Mouse (Mus musculus) cerebellum, postnatal 10 days (tissue): ENCODE measurements around the gene Yif1a.
A peak's percentile ranks its signal among the peaks of the same experiment; 100 is the strongest.

Source experiments
- DNase-seq, 2 experiments: peaks; one replicate each; pipeline ENCODE4 v3.0.0; 2021; ENCODE audit warnings: mixed read lengths in 2 of 2

The Yif1a gene

DNA sequence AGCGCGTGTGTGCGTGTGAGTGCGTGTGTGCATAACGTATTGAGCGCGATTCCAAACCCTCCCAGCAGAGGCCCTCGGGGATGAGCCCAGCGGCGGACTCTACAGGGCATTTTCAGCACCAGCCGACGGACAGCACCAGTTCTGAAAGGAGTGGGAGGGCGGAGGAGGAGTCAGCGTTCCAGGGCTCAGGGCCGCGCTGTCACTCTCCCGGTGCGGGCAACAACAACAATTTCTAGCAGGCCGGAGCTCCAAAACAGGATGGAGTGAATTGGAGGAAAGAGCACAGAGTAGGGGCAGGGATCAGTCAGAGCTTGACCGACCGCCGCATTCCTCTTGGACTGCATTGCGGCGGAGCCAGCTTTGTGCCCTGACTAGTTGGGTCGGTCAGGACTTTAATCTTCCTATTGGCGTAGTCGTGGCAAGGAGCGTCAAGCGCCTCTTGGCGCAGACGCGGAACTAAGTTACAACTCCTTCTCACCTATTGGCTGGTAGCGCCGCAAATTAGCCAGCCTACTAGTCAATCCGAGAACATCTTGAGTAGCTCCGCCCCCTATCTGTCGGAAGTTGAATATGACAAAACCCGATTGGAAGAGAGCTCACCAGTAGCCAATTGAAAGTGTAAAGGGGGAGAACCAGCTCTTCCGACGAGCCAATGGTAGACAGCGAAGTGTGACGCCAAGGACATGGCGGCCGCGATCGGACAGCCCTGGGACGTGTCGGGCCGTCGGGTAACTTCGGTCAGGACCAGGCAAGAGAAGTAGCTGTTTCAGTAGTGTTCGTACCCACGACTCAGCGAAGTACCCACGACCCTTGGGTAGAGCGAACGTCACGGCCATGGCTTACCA is at the start of gene Yif1a:
Gene Yif1a, plus strand, starts transcription at position 655 of the 845 bp plus-strand sequence.
- peak; percentile 94 to 96 for DNase-seq

DNA sequence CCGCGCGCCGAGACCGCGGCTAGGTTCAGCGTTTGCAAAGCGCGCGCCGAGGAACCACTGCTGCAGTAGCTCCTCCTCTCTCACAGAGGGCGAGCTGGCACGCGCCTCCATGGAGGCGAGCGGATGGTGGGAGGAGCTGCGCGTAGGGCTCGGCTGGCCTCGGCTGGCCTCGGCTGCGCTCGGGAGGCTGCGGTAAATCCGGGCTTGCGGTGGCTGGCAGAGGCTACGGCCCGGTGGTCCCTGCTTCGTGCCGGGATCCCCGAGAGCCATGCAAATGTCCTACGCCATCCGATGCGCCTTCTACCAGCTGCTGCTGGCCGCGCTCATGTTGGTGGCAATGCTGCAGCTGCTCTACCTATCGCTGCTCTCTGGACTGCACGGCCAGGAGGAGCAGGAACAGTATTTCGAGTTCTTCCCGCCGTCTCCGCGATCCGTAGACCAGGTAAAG is 49.6 kb upstream of the Yif1a start, which contains the start of the genes B4gat1 and AC124502.3:
Gene B4gat1, plus strand, starts transcription at position 118 of the 448 bp plus-strand sequence.
Gene AC124502.3, plus strand, starts transcription at position 183 of the 448 bp plus-strand sequence.
- DNase-seq, result peak; percentile 96 to 98

DNA sequence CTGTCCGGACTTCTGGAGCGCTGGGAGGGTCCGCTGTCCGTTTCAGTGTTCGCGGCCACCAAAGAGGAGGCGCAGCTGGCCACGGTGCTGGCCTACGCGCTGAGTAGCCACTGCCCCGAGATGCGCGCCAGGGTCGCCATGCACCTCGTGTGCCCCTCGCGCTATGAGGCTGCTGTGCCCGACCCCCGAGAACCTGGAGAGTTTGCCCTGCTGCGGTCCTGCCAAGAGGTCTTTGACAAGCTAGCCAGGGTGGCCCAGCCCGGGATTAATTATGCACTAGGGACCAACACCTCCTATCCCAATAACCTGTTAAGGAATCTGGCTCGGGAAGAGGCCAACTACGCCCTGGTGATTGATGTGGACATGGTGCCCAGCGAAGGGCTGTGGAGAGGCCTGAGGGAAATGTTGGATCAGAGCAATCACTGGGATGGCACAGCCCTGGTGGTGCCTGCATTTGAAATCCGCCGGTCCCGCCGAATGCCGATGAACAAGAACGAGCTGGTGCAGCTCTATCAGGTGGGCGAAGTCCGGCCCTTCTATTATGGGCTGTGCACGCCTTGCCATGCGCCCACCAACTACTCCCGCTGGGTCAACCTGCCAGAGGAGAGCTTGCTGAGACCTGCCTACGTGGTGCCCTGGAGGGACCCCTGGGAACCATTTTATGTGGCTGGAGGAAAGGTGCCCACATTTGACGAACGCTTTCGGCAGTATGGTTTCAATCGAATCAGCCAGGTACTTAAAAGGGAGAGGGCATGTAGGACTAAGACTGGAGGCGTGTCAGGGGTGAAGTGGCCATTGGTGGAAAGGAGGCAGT is 48.8 kb upstream of the Yif1a start:
- DNase-seq, result peak; percentile 51 to 60

DNA sequence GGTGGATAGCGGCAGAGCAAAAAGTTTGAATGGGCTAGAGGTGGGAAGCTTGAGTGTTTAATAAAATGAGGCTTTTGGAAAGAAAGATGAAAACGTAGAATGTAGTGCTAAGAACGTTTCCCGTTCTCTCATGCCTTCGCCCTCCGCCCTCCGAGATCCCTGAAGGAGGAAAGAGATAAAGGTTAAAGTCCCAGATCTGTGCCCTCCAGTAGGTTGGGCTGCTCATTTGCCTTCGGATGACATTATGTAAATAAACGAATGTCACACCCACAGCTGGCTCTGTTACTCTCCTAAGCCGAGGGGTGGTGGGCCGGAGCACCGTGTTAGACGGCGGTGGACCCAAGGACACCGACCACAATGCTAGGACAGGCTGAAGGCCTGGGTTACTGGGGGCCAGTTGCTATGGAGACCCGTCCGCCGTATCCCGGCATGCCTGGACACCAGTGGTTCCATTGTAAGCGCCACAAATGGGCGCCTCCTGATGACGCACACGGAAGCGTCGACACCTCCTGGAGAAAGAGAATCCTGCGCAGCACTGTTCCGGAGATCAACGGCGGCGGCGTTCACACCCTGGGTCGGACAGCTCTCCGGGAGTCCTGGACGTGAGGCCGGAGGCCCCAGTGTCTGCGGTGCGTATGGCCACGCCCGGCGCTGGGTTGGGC is 47.3 kb upstream of the Yif1a start, which contains the start of gene Brms1:
Gene Brms1, plus strand, starts transcription at position 493 of the 662 bp plus-strand sequence.
- DNase-seq, result peak; percentile 95 to 96

DNA sequence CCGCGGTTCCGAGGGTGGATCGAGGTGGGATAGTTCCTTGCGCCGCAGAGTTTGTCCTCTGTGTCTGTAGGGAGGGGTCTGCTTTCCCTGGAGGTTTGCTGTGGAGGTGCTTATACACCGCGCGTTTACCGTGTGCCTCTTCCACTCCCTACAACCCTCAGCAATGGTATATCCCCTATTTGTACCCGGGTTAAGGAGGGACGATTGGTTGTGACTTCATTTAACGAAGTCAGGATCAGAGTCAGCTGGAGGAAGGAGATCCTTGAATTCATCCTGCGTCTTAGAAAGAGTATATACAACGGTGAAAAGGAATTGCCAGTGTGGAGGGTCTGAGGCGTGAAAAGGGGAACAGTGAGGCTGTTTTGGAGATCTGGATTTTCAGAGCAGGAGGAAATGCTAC is 46.8 kb upstream of the Yif1a start:
- DNase-seq, result no peak

DNA sequence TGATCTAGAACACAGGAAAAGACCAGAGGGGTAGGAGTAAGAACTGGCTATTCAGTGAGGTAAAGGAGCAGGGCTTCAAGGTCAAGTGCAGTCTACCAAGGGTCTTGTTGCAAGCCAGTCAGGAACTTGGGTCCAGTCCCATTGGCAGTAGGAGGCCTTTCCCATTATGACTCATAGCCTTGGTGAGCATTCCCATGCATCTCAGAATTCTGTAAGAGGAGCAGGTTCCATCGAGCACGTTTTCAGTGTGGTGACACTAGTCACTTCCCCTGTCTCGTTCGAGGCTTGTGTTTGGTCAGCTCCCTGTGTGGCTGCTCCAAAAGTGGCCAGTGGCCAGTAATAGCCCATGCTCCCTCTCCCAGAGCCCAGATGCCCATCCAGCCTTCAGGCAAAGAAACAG is 42.8 kb upstream of the Yif1a start:
- no peak for DNase-seq

DNA sequence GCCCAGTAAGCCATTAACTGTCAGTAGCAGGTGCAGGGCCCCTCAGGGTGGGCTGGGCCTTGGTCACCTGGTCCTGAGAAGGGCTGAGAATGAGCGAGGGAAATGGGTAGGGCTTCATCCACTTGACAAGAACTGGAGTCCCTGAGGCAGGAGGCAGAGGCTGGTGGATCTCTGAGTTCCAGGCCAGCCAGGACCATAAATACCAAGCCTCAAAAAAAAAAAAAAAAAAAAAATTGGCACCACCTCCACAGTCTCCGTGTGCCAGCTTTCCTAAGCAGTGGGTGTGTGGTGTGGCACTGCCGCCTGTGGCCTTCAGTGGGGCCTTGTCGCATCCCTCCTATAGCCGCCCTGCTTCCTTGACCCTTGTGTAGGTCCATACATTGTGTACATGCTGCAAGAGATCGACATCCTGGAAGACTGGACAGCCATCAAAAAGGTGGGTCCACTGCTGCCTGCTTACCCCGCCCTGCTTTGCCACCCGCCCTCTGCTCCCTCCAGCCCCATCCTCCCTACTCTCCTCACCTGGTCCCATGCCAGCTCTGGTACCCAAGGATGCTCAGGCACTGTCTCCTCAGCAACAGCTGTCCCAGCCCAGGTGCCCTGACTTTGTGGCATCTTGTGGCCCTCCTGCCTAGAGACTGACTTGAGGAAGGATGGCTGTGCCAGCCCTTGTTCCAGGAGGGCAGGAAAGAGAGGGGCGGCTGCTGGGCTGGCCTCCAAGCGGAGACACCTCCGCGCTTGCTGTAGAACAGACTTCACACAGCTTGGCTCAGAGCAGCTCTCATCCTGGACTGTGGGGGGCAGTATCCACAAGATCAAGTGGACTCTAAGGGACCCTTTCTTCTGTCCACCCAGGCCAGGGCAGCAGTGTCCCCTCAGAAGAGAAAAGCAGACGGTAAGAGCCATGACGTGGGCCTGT is 39.9 kb upstream of the Yif1a start:
- DNase-seq, result peak; percentile 44 to 53

DNA sequence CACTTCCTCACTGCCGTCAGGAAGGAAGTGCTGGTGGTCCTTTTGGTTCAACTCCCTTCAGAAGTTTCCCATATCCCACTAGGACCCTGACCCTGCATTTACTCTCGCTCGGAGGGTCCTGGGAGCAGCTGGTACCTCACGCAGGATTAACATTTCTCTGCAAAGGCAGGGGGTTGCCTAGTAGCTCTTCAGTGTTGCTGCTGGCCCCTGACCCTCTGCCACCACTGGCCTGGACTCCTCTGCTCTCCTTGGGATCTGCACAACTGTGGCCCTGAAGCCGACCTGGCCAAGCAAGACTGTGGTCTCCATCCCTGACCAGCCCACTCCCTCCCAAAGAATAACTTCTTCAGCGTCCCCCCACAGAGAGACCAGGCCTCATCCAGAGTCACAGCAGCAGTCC is 39.0 kb upstream of the Yif1a start:
- DNase-seq, result no peak

DNA sequence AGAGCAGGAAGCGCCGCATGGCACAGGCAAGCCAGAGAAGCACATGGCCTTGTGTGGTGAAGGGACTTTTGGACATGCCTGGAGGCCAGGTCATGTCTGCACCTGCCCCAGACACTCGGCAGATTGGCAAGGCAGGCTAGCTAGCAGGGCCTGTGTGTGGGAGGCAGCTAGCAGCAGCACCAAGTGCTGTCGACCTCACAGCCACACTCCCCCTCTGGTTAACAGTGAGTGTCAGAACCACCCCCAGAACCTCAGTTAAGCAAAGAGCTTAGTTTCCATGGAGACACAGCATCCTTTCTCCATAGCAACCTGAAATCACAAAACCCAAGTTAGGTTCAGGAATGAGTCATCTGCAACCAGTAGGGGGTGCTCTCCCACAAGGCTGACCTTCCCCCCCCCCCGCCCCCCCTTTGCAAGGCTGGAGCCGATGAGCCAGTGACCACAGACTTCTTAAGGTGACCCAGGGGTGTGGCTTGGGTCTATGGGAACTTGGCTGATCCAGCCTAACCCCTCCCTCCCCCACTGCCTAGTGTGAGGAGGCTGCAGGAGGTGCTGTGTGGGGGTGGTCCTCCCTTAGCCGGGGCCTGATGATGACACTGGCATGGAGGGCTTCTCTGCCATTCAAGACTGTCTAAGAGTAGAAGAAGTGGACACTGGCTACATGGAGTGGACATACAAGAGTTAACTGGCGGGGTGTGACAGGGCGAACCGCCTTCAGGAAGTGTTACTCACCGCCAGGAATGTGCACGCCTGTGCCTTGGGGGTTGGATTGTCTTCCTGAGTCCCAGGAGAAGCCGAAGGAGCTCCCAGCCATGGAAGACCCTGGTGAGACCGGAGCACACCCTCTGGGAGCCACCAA is 38.1 kb upstream of the Yif1a start, which contains the start of gene Rin1:
Gene Rin1, plus strand, starts transcription at position 435 of the 859 bp plus-strand sequence.
- DNase-seq, result peak; percentile 47 to 67

DNA sequence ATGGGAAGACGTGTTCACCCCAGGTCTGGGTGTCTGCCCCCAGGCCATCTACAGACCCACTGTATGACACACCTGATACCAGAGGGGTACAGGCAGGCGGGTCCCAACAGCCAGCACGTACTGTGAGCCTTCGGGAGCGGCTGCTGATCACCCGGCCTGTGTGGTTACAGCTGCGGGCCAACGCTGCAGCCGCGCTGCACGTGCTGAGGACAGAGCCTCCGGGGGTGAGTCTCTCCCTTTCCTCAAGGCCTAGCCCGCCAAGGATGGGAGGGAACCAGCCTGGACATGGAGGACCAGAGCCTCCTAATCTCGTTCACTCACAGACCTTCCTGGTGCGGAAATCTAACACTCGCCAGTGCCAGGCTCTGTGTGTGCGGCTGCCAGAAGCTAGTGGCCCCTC is 37.3 kb upstream of the Yif1a start:
- peak in 1 of 2 experiments; percentile 33 for DNase-seq

DNA sequence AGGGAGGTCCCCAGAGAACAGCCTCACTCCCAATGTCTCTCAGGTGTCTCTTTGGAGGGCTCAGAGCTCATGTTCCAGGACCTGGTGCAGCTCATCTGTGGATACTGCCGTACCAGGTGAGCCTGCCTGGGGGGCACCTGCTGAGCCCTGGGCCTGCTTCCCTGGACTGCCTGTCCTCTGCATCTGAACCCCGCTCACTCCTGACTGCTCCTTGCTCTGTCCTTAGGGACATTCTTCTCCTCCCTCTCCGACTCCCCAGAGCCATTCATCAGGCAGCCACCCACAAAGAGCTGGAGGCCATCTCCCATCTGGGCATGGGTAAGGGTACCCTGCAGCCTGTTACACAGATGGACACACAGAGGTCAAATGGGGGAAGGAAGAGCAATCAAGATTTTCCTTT is 36.8 kb upstream of the Yif1a start:
- DNase-seq, result peak in 1 of 2 experiments; percentile 29

DNA sequence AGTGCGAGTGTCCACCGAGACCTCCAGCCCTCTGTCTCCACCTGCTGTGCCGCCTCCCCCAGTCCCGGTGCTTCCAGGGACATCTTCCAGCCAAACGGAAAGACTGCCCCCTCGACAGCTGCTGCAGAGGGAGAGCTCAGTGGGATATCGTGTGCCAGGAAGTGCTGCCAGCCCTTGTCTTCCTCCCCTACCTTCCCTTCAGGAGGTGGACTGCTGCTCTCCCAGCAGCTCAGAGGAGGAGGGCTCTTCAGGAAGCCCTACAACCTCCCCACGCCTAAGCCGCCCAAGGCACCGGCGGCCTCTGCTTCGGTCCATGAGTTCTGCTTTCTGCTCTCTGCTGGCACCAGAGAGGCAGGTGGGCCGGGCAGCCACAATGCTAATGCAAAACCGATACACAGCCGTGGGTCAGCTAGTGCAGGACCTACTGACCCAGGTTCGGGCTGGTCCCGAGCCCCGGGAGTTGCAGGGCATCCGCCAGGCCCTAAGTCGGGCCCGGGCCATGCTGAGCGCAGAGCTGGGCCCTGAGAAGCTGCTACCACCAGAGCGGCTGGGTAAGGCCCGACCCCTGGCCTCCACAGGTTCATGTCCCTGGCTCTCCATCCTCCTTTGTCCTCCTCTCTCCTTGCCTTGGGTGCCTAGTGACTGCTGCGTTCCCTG is 36.0 kb upstream of the Yif1a start:
- peak; percentile 68 to 75 for DNase-seq

DNA sequence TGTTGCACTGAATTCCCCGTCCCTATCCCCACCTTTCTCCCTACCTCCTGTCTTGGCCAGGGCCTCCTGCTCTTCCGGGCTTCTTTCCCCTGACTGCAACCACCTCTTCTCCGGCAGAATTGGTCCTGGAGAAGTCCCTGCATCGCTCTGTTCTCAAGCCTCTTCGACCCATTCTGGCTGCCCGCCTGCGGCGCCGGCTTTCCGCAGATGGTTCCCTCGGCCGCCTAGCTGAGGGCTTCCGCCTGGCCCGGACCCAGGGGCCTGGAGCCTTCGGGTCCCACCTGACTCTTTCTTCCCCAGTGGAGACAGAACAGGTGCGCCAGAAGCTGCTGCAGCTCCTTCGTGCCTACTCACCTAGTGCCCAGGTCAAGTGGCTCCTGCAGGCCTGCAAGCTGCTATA is 35.5 kb upstream of the Yif1a start:
- DNase-seq, result peak; percentile 73

DNA sequence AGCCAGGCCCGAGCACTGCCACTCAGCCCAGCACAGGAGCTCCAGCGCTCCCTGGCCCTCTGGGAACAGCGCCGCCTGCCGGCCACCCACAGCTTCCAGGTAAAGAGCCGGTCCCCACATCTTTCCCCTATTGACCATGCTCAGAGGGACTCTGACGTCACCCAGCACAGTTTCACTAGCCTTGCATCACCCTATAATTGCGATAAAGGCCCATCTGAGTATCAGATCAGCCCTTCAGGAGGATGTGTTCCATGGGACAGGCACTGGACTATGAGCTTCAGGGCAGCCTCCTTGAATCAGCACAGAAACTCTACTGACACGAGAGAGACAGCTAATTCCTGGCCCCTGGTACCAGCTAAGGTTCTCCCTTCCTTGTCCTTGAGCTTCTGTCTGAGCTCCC is 34.4 kb upstream of the Yif1a start:
- DNase-seq, result peak; percentile 81 to 87

DNA sequence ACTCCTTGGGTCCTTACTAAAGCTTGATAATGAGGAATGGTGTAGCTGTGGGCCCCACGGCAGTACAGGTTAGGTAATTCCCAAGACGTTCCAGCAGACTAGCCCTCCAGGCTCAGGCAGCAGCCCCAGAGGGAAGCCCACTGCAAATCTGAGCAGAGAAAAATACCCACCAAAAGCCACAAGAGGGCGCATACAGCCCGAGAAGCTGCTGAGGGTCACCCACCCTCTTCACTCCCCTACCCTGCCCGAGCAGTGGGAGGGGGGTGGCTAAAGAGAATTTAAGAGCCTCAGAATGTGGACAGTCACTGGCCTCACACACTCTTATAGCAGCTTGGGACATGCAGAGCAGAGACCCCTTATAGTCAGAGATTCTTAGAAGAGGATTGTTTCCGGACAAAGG is 32.1 kb upstream of the Yif1a start:
- peak; percentile 77 to 80 for DNase-seq

DNA sequence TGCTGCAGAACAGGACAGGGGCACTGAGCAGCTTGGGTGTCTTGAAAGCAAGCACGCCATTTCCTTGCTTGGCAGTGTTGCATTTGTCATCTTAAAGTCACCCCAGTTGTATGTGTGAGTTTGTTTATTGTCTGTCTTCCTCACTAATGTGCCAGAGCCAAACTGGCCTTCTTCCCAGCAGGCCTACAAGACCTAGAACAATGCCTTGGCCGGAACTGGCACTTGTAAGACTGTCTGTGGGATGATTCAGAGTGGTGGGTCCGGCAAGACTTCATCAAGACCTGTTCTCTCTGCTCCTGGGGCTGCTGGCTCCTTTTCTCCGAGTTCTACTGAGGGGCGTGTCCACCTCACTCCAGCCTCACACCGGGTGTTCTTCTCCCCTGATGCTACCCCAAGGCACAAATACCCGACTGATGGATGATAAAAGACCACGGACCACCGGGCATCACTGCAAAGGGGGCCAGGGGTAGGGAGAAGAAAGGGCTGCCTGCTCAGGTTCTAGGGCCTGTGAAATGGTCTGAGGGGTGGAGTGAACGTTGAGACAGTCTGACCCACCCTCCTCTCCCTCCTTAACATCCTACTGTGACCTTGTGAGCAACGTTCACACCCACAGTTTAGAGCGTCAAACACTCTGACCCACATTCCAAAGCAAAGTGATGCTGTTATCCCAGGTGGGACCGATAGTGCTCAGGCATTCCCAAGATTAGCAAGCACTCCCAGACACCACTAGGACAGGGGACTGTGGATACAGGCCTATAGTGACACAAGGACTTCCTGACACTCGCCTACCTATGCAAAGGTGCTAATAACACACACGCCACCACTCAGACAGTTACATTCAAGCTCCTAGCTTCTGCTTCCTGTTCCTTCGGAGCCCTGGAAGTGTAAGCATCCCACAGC is 30.2 kb upstream of the Yif1a start:
- no peak for DNase-seq

DNA sequence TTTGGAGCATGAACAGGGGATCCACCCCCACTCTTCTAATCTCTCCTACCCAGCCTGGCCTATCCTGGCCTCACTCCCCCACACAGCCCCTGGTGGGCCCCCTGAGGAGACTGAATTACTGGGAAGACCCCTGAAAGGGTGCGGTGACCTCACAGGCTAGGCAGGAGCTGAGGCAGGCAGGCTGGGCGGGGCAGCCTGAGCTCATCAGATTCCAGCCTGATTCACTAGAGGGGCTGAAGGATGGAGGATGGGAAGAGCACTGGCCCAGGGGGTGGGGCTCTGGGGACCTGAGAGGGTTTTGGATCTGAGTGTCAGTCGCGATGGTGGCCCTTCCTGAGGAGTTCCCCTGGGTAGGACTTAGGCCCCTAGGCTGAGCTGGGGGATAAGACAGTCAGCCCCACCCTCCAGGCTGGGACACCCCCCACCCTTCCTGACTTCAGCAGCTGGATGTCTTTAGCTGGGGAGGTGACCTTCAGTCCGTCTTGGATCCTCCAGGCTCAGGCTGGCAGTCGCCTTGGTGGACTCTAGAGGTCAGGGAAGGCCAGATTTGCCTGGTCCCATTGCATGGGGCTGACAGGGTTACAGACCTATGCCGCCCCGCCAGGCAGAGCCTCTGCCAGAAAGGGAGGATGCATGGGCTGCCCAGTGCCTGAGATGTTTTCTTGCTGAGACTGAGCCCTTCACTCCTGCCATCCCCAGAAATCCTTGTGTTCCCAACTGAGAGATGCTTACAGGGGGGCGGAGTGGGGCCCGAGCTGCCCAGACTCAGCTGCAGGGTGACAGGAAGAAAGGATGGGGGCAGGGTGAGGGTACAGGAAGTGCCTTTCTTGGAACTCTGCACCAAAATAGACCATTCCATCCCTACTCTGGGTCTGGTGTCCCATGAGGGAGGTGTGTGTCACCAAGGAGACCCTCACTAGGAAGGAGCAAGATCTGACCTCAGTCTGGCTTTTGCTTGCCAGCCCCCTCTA is 29.3 kb upstream of the Yif1a start:
- DNase-seq, result no peak
